Comparison of ENCODE assay signal across 8 mouse cellular contexts in genomic region chr2:153346221-153347182, GRCm38 (mm10). TPM values are rescaled to one million over a fixed set of nuclear protein-coding genes. Genes with fewer than 3 reads are reported as not detected.
DNase-seq lines count a peak whose midpoint lies in the region; ATAC-seq lines count a peak whose summit lies in the region.

No protein-coding gene starts in this region.

- intact Hi-C loops in left cerebral cortex, postnatal 10 days (cut with DNase I): no loop called here

- ATAC-seq in forebrain, embryonic 15.5 days (replicated peaks): peak; percentile 6
- ATAC-seq in activated CD4-positive, CD25-positive, alpha-beta regulatory T cell, adult 4 months: no peak

- peak overlapping the region; percentile 65 for H3K4me2 ChIP-seq in forebrain, embryonic 15.5 days (replicated peaks)

- H3K9me3 ChIP-seq in forebrain, embryonic 15.5 days: no peaks in the 10 kb centered on the region
- H3K9me3 ChIP-seq in hindbrain, embryonic 10.5 days: no peaks in the 10 kb centered on the region
- no peaks in the 10 kb centered on the region for H3K9me3 ChIP-seq in megakaryocyte, embryonic 14.5 days

- no peaks in the 10 kb centered on the region for H3K27me3 ChIP-seq in forebrain, embryonic 15.5 days
- no peaks in the 10 kb centered on the region for H3K27me3 ChIP-seq in hindbrain, embryonic 10.5 days (ENCODE audit: insufficient read depth, poor library complexity, severe bottlenecking)
- no peaks in the 10 kb centered on the region for H3K27me3 ChIP-seq in megakaryocyte, embryonic 14.5 days (replicated peaks)

- peak overlapping the region; percentile 98 for H3K27ac ChIP-seq in forebrain, embryonic 15.5 days (replicated peaks)
- peak overlapping the region; percentile 99 for H3K27ac ChIP-seq in hindbrain, embryonic 10.5 days

- H3K4me1 ChIP-seq in forebrain, embryonic 15.5 days: peaks cover 52% of the 10 kb centered on the region
- H3K4me1 ChIP-seq in hindbrain, embryonic 10.5 days (replicated peaks): peaks cover 48% of the 10 kb centered on the region
- H3K4me1 ChIP-seq in megakaryocyte, embryonic 14.5 days: peaks cover 58% of the 10 kb centered on the region

- WGBS in forebrain, embryonic 15.5 days: 1% methylated on average over 61 of the region's 76 CpGs
- under 1% methylated on average over 73 of the region's 76 CpGs for WGBS in hindbrain, embryonic 10.5 days

- no peaks in the 10 kb centered on the region for H3K36me3 ChIP-seq in forebrain, embryonic 15.5 days
- peaks cover 30% of the 10 kb centered on the region for H3K36me3 ChIP-seq in hindbrain, embryonic 10.5 days
- peaks cover 6% of the 10 kb centered on the region for H3K36me3 ChIP-seq in megakaryocyte, embryonic 14.5 days (replicated peaks; ENCODE audit: low read length)

- peak overlapping the region; percentile 91 for H3K4me3 ChIP-seq in forebrain, embryonic 15.5 days
- peak overlapping the region; percentile 90 for H3K4me3 ChIP-seq in hindbrain, embryonic 10.5 days
- peak overlapping the region; percentile 96 for H3K4me3 ChIP-seq in megakaryocyte, embryonic 14.5 days (replicated peaks)

- H3K9ac ChIP-seq in forebrain, embryonic 15.5 days (replicated peaks): peak overlapping the region; percentile 82

- DNase-seq in MN1 (ENCODE audit: low spot score): peak; percentile 64
- DNase-seq in brain, embryonic 18.5 days (ENCODE audit: low read depth, low spot score): peak; percentile 24
- peak; percentile 81 for DNase-seq in hindbrain, embryonic 10.5 days (ENCODE audit: low spot score)
- peak; percentile 36 to 81 for DNase-seq in left cerebral cortex, postnatal 10 days (ENCODE audit: extremely low spot score in 1 of 2, low spot score in 2 of 2)
- peak; percentile 18 to 30 for DNase-seq in right cerebral cortex, postnatal 36 days (ENCODE audit: low spot score in 2 of 2)

RNA-seq across cellular contexts. Expression of gene Asxl1, which starts 0.9 kb away (rescaled TPM):
- polyA plus RNA-seq in forebrain, embryonic 15.5 days (2015; fragmentation: Nextera tagmentation; extraction: Ambion mirVana): 13.1 and 17.1 TPM in 2 replicates
- 11.7 and 13.4 TPM in 2 replicates for polyA plus RNA-seq in hindbrain, embryonic 10.5 days (2016; fragmentation: Nextera tagmentation; extraction: Ambion mirVana)
- total RNA-seq in left cerebral cortex, postnatal 10 days (2021): 10 to 100 TPM; 38.8 to 41.5 TPM
- 1.3 and 2.1 TPM in 2 replicates for polyA plus RNA-seq in megakaryocyte, embryonic 14.5 days (2012; ENCODE audit: insufficient read depth, low replicate concordance)
- polyA plus RNA-seq in activated CD4-positive, CD25-positive, alpha-beta regulatory T cell, adult 4 months (2017; shearing (Covaris generic)): 10 to 100 TPM; 13.9 to 20.4 TPM

RNA-seq across cellular contexts. Expression of gene Kif3b, which starts 55.3 kb away (rescaled TPM):
- polyA plus RNA-seq in forebrain, embryonic 15.5 days (2015; fragmentation: Nextera tagmentation; extraction: Ambion mirVana): 18.7 and 19.0 TPM in 2 replicates
- polyA plus RNA-seq in hindbrain, embryonic 10.5 days (2016; fragmentation: Nextera tagmentation; extraction: Ambion mirVana): 7.3 and 9.3 TPM in 2 replicates
- total RNA-seq in left cerebral cortex, postnatal 10 days (2021): 10 to 100 TPM; 91.6 to 94.6 TPM
- polyA plus RNA-seq in megakaryocyte, embryonic 14.5 days (2012; ENCODE audit: insufficient read depth, low replicate concordance): 0.89 TPM in 1 of 2 replicates, not detected in the other
- polyA plus RNA-seq in activated CD4-positive, CD25-positive, alpha-beta regulatory T cell, adult 4 months (2017; shearing (Covaris generic)): 10 to 100 TPM in 1 of 2 experiments, 1 to 10 TPM in 1; 9.4 to 11.1 TPM

Comparison
In these comparisons a context has a peak if more than half of its experiments do, and no peak if none do; other contexts are left out.
1. DNase-seq: peak in every context shown above with its lines; median percentile 81 in hindbrain, embryonic 10.5 days; 64 in MN1; 58 in left cerebral cortex, postnatal 10 days; 24 in brain, embryonic 18.5 days; 24 in right cerebral cortex, postnatal 36 days.